Mouse (Mus musculus) lung, postnatal 10 days (tissue): Measurements from ENCODE around the gene Umodl1.
A peak's percentile ranks its signal among the peaks of the same experiment; 100 is the strongest.

ENCODE experiments used
- DNase-seq: peaks from one replicate; pipeline ENCODE4 v3.0.0; 2021

Gene Umodl1

DNA sequence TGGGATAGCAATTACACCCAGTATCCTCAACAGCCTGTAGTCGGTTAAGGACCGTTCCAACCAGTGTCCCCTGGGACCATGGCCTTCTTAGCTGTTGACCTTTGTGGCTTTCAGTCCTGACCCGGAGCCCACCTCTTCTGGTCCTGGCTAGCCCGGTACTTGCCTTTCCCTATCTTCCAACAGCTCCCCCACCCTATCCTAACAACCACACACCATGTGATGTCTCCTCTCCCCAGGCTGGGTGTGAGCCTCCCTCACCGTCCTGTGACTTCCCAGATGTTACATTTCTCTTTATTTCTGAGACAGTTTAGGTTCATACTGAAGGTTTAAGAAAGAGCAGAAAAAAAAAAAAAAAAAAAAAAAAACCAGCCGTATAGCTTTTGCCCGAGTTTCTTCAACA, 86.0 kb downstream of the Umodl1 start:
- no peak for DNase-seq

GRCm38 (mm10) chr17:31042751-31043150, 88.3 kb downstream of the Umodl1 start:
- DNase-seq, result no peak

DNA sequence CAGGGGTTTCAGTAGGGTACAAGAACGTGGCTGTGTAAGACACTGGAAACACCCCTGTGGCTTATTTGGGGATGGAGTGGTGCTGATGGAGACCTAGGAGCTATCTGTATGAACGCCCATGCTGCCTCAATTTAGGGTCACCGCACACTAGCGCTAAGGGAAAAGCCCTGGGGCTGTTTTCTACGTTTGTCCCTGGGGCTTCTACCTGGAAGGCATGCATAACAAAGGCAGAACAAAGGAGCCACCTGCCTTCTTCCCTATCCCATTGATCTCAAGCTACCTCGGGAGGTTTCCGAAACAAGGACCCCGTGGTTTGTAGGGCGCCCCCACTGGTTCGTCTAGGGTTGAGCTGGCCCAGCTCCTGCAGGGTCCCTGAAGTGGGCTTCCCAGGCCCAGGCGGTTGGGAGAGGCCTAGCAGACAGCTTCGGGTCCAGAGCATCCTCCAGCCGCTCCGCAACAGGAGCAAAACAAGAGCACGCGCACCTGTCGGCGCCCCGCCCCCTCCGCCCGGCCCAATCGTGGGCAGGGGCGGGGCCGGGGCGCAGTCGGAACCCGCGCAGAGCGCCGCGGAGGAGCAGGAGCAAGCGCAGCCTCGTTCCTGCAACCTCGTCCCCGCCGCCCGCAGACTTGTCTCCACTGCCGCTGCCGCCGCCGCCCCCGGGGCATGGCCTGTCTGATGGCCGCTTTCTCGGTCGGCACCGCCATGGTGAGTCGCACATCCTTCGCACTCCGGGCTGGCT, 102.9 kb downstream of the Umodl1 start, which contains the start of gene Abcg1:
TSS of gene Abcg1 (plus strand) at position 525 of the 740 bp plus-strand sequence.
- DNase-seq, result peak; percentile 57

- peak; percentile 38 for DNase-seq
These were observed 103.7 kb downstream of the Umodl1 start for GRCm38 (mm10) chr17:31057891-31058744.

DNA sequence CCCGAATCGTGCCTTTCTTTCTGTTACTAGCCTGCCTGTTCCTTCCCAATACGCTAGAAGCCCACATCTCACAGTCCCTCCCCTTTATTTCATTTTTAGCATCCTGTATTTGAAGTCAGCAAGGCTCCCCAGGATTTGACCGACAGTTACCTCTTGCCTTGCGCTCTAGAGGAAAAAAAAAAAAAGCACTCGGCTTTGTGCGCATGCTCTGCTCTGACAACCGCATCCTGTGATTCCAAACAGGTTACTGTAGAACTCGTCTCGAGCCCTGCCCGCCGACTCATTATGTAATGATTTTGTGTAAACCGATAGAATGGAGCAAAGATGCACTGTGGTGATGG, 104.3 kb downstream of the Umodl1 start:
- peak; percentile 80 for DNase-seq

GRCm38 (mm10) chr17:31060196-31060587, 105.8 kb downstream of the Umodl1 start:
- DNase-seq, result peak; percentile 40
